Mouse (Mus musculus) CH12.LX (cell line): Measurements from ENCODE around the gene Ltb. TPM values are rescaled to one million over a fixed set of nuclear protein-coding genes. Genes with fewer than 3 reads are reported as not detected.
A peak's percentile ranks its signal among the peaks of the same experiment; 100 is the strongest.

Experiments
- DNase-seq: peaks from one replicate; pipeline ENCODE4 v3.0.0-alpha.2; 2013; ENCODE audit errors: extremely low read depth
- H3K27ac ChIP-seq: 2 replicates; pipeline ENCODE4 v1.5.1; 2012; ENCODE audit warnings: low read depth, mild to moderate bottlenecking, control low read depth, moderate library complexity; ENCODE audit not compliant: insufficient read depth
- H3K27me3 ChIP-seq: replicated peaks from 2 replicates; pipeline ENCODE3; 2012; ENCODE audit warnings: inconsistent platforms
- H3K36me3 ChIP-seq, 2 experiments: replicated peaks in 1 of 2; 2 replicates each; pipeline versions ENCODE3 to v1.6.1; 2012; ENCODE audit warnings: inconsistent platforms in 1 of 2, low read length in 1 of 2, mild to moderate bottlenecking in 1 of 2, mixed read lengths in 1 of 2, moderate library complexity in 1 of 2; ENCODE audit not compliant: control insufficient read depth in 1 of 2, insufficient read depth in 1 of 2
- H3K4me1 ChIP-seq, 2 experiments: 2 replicates each; pipeline ENCODE4 v1.6.1; 2012; ENCODE audit warnings: inconsistent platforms in 1 of 2, moderate library complexity in 1 of 2; ENCODE audit not compliant: insufficient read depth in 2 of 2, control insufficient read depth in 1 of 2
- H3K4me2 ChIP-seq: 2 replicates; pipeline ENCODE4 v1.6.1; 2012; ENCODE audit warnings: low read depth, mild to moderate bottlenecking, control low read depth; ENCODE audit not compliant: poor library complexity, insufficient read depth, severe bottlenecking
- H3K4me3 ChIP-seq, 3 experiments: fragments of 150-350 bp in 1 of 3; sonication (generic) in 1 of 3; replicated peaks in 1 of 3; 2 replicates each; pipeline versions ENCODE3 to v1.5.1; 2011 to 2012; ENCODE audit warnings: low read depth in 2 of 3, low read length in 2 of 3, mild to moderate bottlenecking in 2 of 3, moderate library complexity in 2 of 3, control low read depth in 1 of 3, improper control_type of control experiment in 1 of 3, inconsistent platforms in 1 of 3, mixed read lengths in 1 of 3; ENCODE audit not compliant: poor library complexity in 1 of 3
- H3K79me2 ChIP-seq: replicated peaks from 2 replicates; pipeline ENCODE4 v1.6.1; 2012; ENCODE audit warnings: mild to moderate bottlenecking, moderate library complexity; ENCODE audit not compliant: control insufficient read depth, poor library complexity, insufficient read depth, severe bottlenecking; ENCODE audit errors: extremely low read depth
- H3K9ac ChIP-seq: 2 replicates; pipeline ENCODE4 v1.6.1; 2012; ENCODE audit warnings: low read depth, mild to moderate bottlenecking, control low read depth, moderate library complexity; ENCODE audit not compliant: insufficient read depth
- H3K9me3 ChIP-seq: replicated peaks from 2 replicates; pipeline ENCODE3; 2012; ENCODE audit warnings: low read length, inconsistent platforms, mixed read lengths
- BHLHE40 ChIP-seq: IDR thresholded peaks from 2 replicates; pipeline ENCODE4 v1.6.1; 2011; ENCODE audit warnings: mild to moderate bottlenecking, low read depth, low read length, improper control_type of control experiment
- CHD1 ChIP-seq: IDR thresholded peaks from 2 replicates; pipeline ENCODE4 v1.6.1; 2012; ENCODE audit warnings: low read depth, low read length, improper control_type of control experiment, inconsistent platforms
- CHD2 ChIP-seq: IDR thresholded peaks from 2 replicates; pipeline ENCODE4 v1.6.1; 2011; ENCODE audit warnings: low read length, improper control_type of control experiment
- CTCF ChIP-seq, 2 experiments: IDR thresholded peaks in 1 of 2; conservative IDR thresholded peaks in 1 of 2; 2 replicates each; pipeline ENCODE4 v1.5.1; 2011 to 2012; ENCODE audit warnings: low read depth in 2 of 2, low read length in 2 of 2, improper control_type of control experiment in 1 of 2, inconsistent platforms in 1 of 2, mild to moderate bottlenecking in 1 of 2, moderate library complexity in 1 of 2
- E2F4 ChIP-seq: IDR thresholded peaks from 2 replicates; pipeline ENCODE4 v1.6.1; 2011; ENCODE audit warnings: low read depth, low read length, improper control_type of control experiment; ENCODE audit not compliant: insufficient replicate concordance
- EP300 ChIP-seq: IDR thresholded peaks from 2 replicates; pipeline ENCODE4 v1.6.1; 2011; ENCODE audit warnings: low read length, improper control_type of control experiment
- ETS1 ChIP-seq: conservative IDR thresholded peaks from 2 replicates; pipeline ENCODE4 v1.6.1; 2012; ENCODE audit warnings: low read depth, mild to moderate bottlenecking, inconsistent platforms, low read length, improper control_type of control experiment, moderate library complexity
- GABPA ChIP-seq: IDR thresholded peaks from 2 replicates; pipeline ENCODE4 v1.6.1; 2012; ENCODE audit warnings: low read depth, low read length, improper control_type of control experiment, inconsistent platforms; ENCODE audit not compliant: insufficient replicate concordance
- IRF4 ChIP-seq: IDR thresholded peaks from 2 replicates; pipeline ENCODE4 v1.6.1; 2014; ENCODE audit warnings: low read depth, mild to moderate bottlenecking, inconsistent platforms, low read length, improper control_type of control experiment
- JUN ChIP-seq: IDR thresholded peaks from 2 replicates; pipeline ENCODE4 v1.6.1; 2011; ENCODE audit warnings: low read depth, mild to moderate bottlenecking, low read length, improper control_type of control experiment, moderate library complexity; ENCODE audit not compliant: insufficient read depth
- JUND ChIP-seq: conservative IDR thresholded peaks from 2 replicates; pipeline ENCODE4 v1.6.1; 2011; ENCODE audit warnings: low read depth, low read length, improper control_type of control experiment
- KAT2A ChIP-seq: IDR thresholded peaks from 2 replicates; pipeline ENCODE4 v1.6.1; 2012; ENCODE audit warnings: low read length, improper control_type of control experiment, inconsistent platforms; ENCODE audit not compliant: insufficient replicate concordance
- MAX ChIP-seq: IDR thresholded peaks from 2 replicates; pipeline ENCODE4 v1.6.1; 2011; ENCODE audit warnings: low read length, improper control_type of control experiment
- MAZ ChIP-seq: IDR thresholded peaks from 2 replicates; pipeline ENCODE4 v1.6.1; 2012; ENCODE audit warnings: low read depth, mild to moderate bottlenecking, inconsistent platforms, low read length, improper control_type of control experiment, moderate library complexity
- MEF2A ChIP-seq: IDR thresholded peaks from 2 replicates; pipeline ENCODE4 v1.6.1; 2014; ENCODE audit warnings: low read depth, mild to moderate bottlenecking, inconsistent platforms, low read length, improper control_type of control experiment, borderline replicate concordance
- MYC ChIP-seq: IDR thresholded peaks from 2 replicates; pipeline ENCODE4 v1.6.1; 2011; ENCODE audit warnings: low read depth, mild to moderate bottlenecking, improper control_type of control experiment, low read length
- NELFE ChIP-seq: IDR thresholded peaks from 2 replicates; pipeline ENCODE4 v1.6.1; 2011; ENCODE audit warnings: low read depth, low read length, improper control_type of control experiment
- POLR2A ChIP-seq: IDR thresholded peaks from 2 replicates; pipeline ENCODE4 v1.6.1; 2011; ENCODE audit warnings: low read depth, mild to moderate bottlenecking, improper control_type of control experiment, low read length
- RAD21 ChIP-seq: IDR thresholded peaks from 2 replicates; pipeline ENCODE4 v1.6.1; 2011; ENCODE audit warnings: low read depth, mild to moderate bottlenecking, low read length, improper control_type of control experiment, moderate library complexity
- RCOR1 ChIP-seq: conservative IDR thresholded peaks from 2 replicates; pipeline ENCODE4 v1.6.1; 2012; ENCODE audit warnings: low read depth, mild to moderate bottlenecking, inconsistent platforms, low read length, improper control_type of control experiment
- SIN3A ChIP-seq: IDR thresholded peaks from 2 replicates; pipeline ENCODE4 v1.6.1; 2012; ENCODE audit warnings: low read length, improper control_type of control experiment, inconsistent platforms
- SMC3 ChIP-seq: IDR thresholded peaks from 2 replicates; pipeline ENCODE4 v1.6.1; 2011; ENCODE audit warnings: low read depth, low read length, improper control_type of control experiment
- TBP ChIP-seq: conservative IDR thresholded peaks from 2 replicates; pipeline ENCODE4 v1.6.1; 2011; ENCODE audit warnings: low read depth, low read length, improper control_type of control experiment
- USF1 ChIP-seq: IDR thresholded peaks from 2 replicates; pipeline ENCODE4 v1.6.1; 2014; ENCODE audit warnings: low read depth, mild to moderate bottlenecking, inconsistent platforms, low read length, improper control_type of control experiment
- USF2 ChIP-seq: conservative IDR thresholded peaks from 2 replicates; pipeline ENCODE4 v1.6.1; 2011; ENCODE audit warnings: low read depth, low read length, improper control_type of control experiment
- ZC3H11A ChIP-seq: IDR thresholded peaks from 2 replicates; pipeline ENCODE4 v1.6.1; 2012; ENCODE audit warnings: low read depth, mild to moderate bottlenecking, inconsistent platforms, low read length, improper control_type of control experiment
- ZKSCAN1 ChIP-seq: IDR thresholded peaks from 2 replicates; pipeline ENCODE4 v1.6.1; 2012; ENCODE audit warnings: low read depth, inconsistent platforms, low read length, improper control_type of control experiment, borderline replicate concordance
- ZNF384 ChIP-seq: IDR thresholded peaks from 2 replicates; pipeline ENCODE4 v1.6.1; 2012; ENCODE audit warnings: low read depth, low read length, improper control_type of control experiment, inconsistent platforms
- dilution Hi-C: fragments of 300-500 bp; cut with MboI; formaldehyde crosslinking; loops from 2 replicates; pipeline ENCODE4 v1.14.3; 2020; ENCODE audit warnings: low sequenced_read_pairs; ENCODE audit not compliant: extremely low pct_unique_long_range_greater_than_20kb, extremely low pct_ligation_motif_present
- in situ Hi-C: fragments of 300-500 bp; cut with MboI; formaldehyde crosslinking; loops from 3 replicates; pipeline ENCODE4 v1.14.3; 2019; ENCODE audit warnings: low sequenced_read_pairs, low pct_ligation_motif_present, low pct_unique_long_range_greater_than_20kb, mixed read lengths
- polyA plus RNA-seq: library from polyadenylated mRNA; unstranded; fragments of >175 nt; gene quantifications from 2 replicates; pipeline ENCODE4 v1.2.1, GENCODE M21; 2012; ENCODE audit warnings: low read depth; ENCODE audit not compliant: insufficient read length
- total RNA-seq, 2 experiments: library from RNA; depleted of rRNA; stranded (reverse); fragments of 300-350 nt in 1 of 2; fragments of >200 nt in 1 of 2; gene quantifications; 2 replicates each; pipeline ENCODE4 v1.2.3; 2012 to 2014

Gene Ltb
- total and polyA plus RNA-seq, 3 experiments = 150 to 263 (median 234) TPM

DNA sequence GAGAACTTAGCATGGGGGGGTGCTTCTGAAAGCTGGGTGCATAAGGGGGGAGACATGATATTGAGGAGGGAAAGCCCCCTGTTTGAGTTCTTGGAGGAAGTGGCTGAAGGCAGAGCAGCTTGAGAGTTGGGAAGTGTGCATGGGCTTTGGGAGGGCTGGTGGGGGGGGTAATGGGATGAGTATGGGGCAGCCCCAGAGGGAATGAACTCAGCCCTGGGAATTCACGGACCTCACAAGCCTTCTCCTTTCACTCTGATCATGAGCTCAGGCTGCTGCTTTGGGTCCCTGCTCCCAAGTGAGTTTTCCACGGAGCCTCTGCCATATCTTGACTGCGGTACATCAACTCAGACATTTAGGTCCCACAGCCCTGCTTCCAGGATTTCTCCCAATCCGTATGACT, 8.2 kb downstream of the Ltb start:
- peak overlapping the region in 2 of 3 experiments; percentile 73 to 92 for H3K4me3 ChIP-seq
- 0 out of 2 replicates have a peak overlapping the region, but pooled peaks have one; percentile 67 for H3K27ac ChIP-seq
- in situ Hi-C loops = no loop called here
- TF ChIP-seq ZKSCAN1 (no peak), NELFE (no peak), ZC3H11A (no peak), CHD2 (no peak), IRF4 (no peak), USF2 (no peak), CHD1 (no peak), ETS1 (no peak), GABPA (no peak), BHLHE40 (no peak), MYC (no peak), MAX (no peak), USF1 (no peak), KAT2A (no peak), RAD21 (no peak), E2F4 (no peak)
- H3K79me2 ChIP-seq = peaks cover 28% of the 10 kb centered on the region
- H3K27me3 ChIP-seq = no peaks in the 10 kb centered on the region
- H3K9me3 ChIP-seq = no peaks in the 10 kb centered on the region
- H3K4me2 ChIP-seq = peak overlapping the region; percentile 95
- H3K9ac ChIP-seq = peak overlapping the region; percentile 83
- H3K36me3 ChIP-seq = peaks cover 3 to 15% of the 10 kb centered on the region in 2 experiments
- DNase-seq = no peak
- peaks cover 17 to 68% of the 10 kb centered on the region in 2 experiments; a peak in 3 of 4 replicates for H3K4me1 ChIP-seq
- dilution Hi-C loops = no loop called here

DNA sequence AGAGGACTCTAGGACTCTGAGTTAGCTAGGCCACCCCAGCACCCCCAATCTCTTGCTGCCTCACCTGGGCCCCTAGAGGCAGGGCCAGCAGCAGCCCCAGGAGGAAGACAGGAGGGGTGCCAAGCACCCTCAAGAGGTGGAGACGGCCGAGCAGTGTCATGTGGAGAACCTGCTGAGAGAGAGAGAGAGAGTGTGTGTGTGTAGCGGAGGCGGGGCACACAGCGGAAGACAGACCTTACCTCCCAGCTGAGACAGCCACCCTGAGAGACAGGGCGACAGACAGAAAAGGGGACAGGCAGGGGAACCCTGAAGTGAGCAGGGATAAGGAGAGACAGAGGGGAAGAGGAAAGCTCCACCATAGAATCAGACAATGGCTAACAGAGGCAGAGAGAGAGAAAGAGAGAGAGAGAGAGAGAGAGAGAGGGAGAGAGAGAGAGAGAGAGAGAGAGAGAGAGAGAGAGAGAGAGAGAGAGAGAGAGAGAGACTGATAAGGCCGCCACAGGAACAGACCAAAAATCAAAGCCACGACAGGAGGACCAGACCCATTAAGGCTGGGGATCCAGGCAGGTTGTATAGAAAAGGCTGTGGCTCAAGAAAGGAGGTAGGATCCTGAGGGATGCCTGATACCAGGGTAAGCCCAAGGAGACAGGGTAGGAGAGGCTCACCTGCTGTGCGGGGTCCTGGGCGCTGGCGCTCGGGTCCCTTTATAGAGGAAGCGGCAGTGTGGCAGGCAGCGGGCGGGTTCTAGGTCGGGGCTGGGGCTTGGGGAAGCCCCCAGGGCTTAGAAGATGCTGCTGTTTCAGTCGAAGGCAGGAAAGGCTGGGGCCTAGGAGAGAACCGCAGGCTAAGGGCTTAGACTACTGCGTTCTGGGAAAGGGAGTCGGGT, 10.5 kb downstream of the Ltb start, which contains the start of gene Lta:
Gene Lta (minus strand): TSS at position 858 of the 886 bp plus-strand sequence.
- DNase-seq = peak; percentile 69
- no peaks in the 10 kb centered on the region for H3K9me3 ChIP-seq
- peaks cover 18% of the 10 kb centered on the region for H3K79me2 ChIP-seq
- peak within 1 kb of the TSS; percentile 18 to 51 (median 38) for H3K4me3 ChIP-seq
- H3K4me1 ChIP-seq = peaks cover 21 to 72% of the 10 kb centered on the region in 2 experiments
- dilution Hi-C loops = no loop called here
- peak within 1 kb of the TSS; percentile 16; the same call in 1 of the 2 replicates for H3K27ac ChIP-seq
- H3K36me3 ChIP-seq = peaks cover 3 to 7% of the 10 kb centered on the region in 2 experiments
- no peaks in the 10 kb centered on the region for H3K27me3 ChIP-seq
- H3K9ac ChIP-seq = peak within 1 kb of the TSS; percentile 1; the same call in 1 of the 2 replicates
- peak within 1 kb of the TSS; percentile 23 for H3K4me2 ChIP-seq
- in situ Hi-C loops = no loop called here
- TF ChIP-seq ZKSCAN1 (no peak), ETS1 (peak; percentile 38; the same call in 1 of the 2 replicates), TBP (no peak), MYC (no peak), SMC3 (no peak), SIN3A (peak; percentile 29; the same call in 1 of the 2 replicates), EP300 (no peak; the same call in 1 of the 2 replicates), NELFE (no peak; the same call in 1 of the 2 replicates), ZNF384 (no peak), JUND (no peak; the same call in 1 of the 2 replicates), CHD1 (no peak), USF1 (no peak), MAX (0 out of 2 replicates have a peak, but pooled peaks have one; percentile 17), CTCF (conservative IDR thresholded peaks at IDR 0.05 in 1 of 2, IDR thresholded peaks at IDR 0.05 in 1 of 2; ENCODE audit: low read depth in 2 of 2, low read length in 2 of 2) (no peak), GABPA (no peak), CHD2 (peak; percentile 34; the same call in 1 of the 2 replicates), POLR2A (no peak; the same call in 1 of the 2 replicates), MEF2A (0 out of 2 replicates have a peak, but pooled peaks have one; percentile 25), RCOR1 (no peak), JUN (no peak), KAT2A (no peak), MAZ (no peak)
